Mouse (Mus musculus) hindbrain, embryonic 15.5 days (tissue): Measurements from ENCODE around the gene Cog2. TPM values are rescaled to one million over a fixed set of nuclear protein-coding genes. Genes with fewer than 3 reads are reported as not detected.
A peak's percentile ranks its signal among the peaks of the same experiment; 100 is the strongest.

ENCODE experiments used
- ATAC-seq: fragments of 200-750 bp; cut with Nextera tagmentation; 2 replicates; pipeline ENCODE4 v1.8.0; 2017; ENCODE audit warnings: low read depth, moderate number of reproducible peaks, moderate TSS enrichment; ENCODE audit not compliant: low FRiP score
- H3K27ac ChIP-seq: fragments of 300-500 bp; sonication (generic); replicated peaks from 2 replicates; pipeline ENCODE4 v1.5.1; 2015; ENCODE audit warnings: mild to moderate bottlenecking, inconsistent platforms
- H3K27me3 ChIP-seq: fragments of 300-500 bp; sonication (generic); 2 replicates; pipeline ENCODE4 v1.6.1; 2015; ENCODE audit warnings: control low read depth, inconsistent platforms
- H3K36me3 ChIP-seq: fragments of 300-500 bp; sonication (generic); 2 replicates; pipeline ENCODE4 v1.6.1; 2015; ENCODE audit warnings: control low read depth, inconsistent platforms
- H3K4me1 ChIP-seq: fragments of 300-500 bp; sonication (generic); replicated peaks from 2 replicates; pipeline ENCODE4 v1.6.1; 2015; ENCODE audit warnings: control low read depth, inconsistent platforms
- H3K4me2 ChIP-seq: fragments of 300-500 bp; sonication (generic); 2 replicates; pipeline ENCODE4 v1.6.1; 2015; ENCODE audit warnings: moderate library complexity, mild to moderate bottlenecking, inconsistent platforms
- H3K4me3 ChIP-seq: fragments of 300-500 bp; sonication (generic); 2 replicates; pipeline ENCODE4 v1.5.1; 2015; ENCODE audit warnings: mild to moderate bottlenecking, inconsistent platforms
- H3K9ac ChIP-seq: fragments of 300-500 bp; sonication (generic); 2 replicates; pipeline ENCODE4 v1.6.1; 2015; ENCODE audit warnings: inconsistent platforms
- H3K9me3 ChIP-seq: fragments of 300-500 bp; sonication (generic); 2 replicates; pipeline ENCODE4 v1.6.1; 2016; ENCODE audit warnings: control low read depth, inconsistent platforms
- WGBS: fragments of 180-500 bp; shearing (Covaris S2); methylation state at CpG from one replicate; pipeline ENCODE4 v1.1.7; 2015; 5-methylcytosine and 5-hydroxymethylcytosine counted together
- polyA plus RNA-seq: library from polyadenylated mRNA; unstranded; fragments of >200 nt; fragmentation: Nextera tagmentation; extraction: Ambion mirVana; gene quantifications from 2 replicates; pipeline ENCODE4 v1.2.1, GENCODE M21; 2015

Gene Cog2
- polyA plus RNA-seq, 1 experiment from 2014 or later, result 31.5 TPM

DNA sequence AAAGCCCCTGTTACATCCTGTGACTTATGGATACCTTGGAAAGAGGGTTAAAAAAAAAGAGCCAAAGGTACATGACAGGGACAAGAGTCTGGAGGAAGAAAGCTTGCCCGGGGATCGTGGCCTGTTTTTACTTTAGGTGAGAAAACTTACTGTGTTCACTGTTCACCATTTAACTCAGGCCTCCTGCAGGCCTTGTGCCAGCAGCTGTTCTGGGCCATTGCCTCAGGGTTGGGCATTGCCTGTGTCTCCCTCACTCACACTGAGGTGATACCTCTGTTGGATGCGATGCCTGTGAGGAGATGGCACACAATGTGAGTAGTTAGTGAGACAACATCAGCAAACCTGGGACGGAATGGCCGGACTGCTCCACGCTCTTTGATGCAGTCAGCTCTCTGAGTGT, 1.4 kb downstream of the Cog2 start:
- Histone ChIP-seq H3K9ac (no peak overlapping the region), H3K27me3 (peaks cover 4% of the 10 kb centered on the region; the same call in 1 of the 2 replicates), H3K4me3 (peak overlapping the region; percentile 77), H3K4me1 (peaks cover 17% of the 10 kb centered on the region), H3K9me3 (no peaks in the 10 kb centered on the region), H3K36me3 (peaks cover 11% of the 10 kb centered on the region), H3K4me2 (peak overlapping the region; percentile 78), H3K27ac (no peak overlapping the region)
- WGBS, result 95% methylated on average over 6 of the region's 6 CpGs
- no peak for ATAC-seq

DNA sequence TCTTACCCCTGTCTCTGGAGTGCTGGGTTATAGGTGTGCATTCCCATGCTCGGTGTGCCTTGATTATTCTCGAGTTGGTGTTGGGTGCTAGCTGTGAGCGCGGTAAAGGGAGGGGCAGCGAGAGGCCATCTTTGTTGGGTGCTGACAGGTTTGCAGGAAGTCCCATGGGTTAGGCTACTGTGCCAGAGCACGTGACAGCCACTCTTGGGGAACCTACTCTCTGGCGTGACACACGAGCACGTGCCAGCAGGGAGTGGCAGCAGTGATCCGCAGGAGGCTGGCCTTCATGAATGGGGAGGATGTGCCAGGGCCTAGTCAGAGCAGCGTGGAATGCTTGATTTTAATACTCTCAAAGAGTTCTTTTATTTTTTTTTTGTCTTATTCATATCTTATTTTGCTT, 5.7 kb downstream of the Cog2 start:
- no peak for ATAC-seq
- WGBS, result 91% methylated on average over 11 of the region's 11 CpGs
- Histone ChIP-seq H3K9ac (no peak overlapping the region), H3K4me3 (no peak overlapping the region), H3K27me3 (no peaks in the 10 kb centered on the region), H3K36me3 (peaks cover 37% of the 10 kb centered on the region), H3K9me3 (no peaks in the 10 kb centered on the region), H3K4me2 (no peak overlapping the region), H3K4me1 (peaks cover 15% of the 10 kb centered on the region), H3K27ac (no peak overlapping the region)

DNA sequence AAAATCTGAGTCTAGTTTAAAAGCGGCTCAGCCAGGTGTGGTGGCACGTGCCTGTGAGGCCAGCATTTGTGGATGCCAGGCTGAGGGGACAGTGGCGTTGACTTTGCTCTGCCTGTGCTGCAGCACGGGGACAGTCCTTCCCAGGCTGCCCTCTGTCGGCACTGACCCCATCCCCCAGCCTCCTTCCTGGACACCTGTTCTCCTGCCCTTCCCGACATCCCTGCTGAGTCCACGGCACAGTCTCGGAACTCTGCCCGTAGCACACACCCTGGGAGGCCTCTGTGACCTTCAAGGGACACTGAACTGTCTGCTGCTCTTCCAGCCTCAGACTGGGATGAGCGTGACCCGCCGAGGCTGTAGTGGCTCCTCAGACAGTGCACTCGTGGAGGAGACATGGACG, 9.5 kb downstream of the Cog2 start:
- Histone ChIP-seq H3K4me3 (no peak overlapping the region), H3K36me3 (peaks cover 70% of the 10 kb centered on the region)

DNA sequence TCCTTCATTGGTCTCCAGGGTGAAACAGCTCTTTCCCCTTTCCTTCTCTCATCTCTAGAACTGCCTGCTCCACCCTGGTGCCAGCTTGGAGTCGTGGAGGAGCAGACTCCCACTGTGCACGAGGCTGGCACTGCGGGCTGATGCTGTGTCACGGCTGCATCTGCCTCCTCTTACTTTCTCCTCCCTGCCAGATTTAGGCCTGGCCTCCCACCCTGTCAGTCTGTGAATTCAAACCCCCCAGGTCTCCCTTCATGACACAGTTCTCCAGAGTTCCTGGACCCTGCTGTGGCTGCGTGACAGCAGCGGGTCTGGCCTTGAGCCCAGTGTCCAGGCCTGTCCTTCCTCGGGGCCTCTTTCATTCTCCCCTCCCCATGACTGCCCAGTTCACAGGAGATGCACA, 10.0 kb downstream of the Cog2 start:
- Histone ChIP-seq H3K4me3 (no peak overlapping the region), H3K36me3 (peaks cover 71% of the 10 kb centered on the region), H3K27me3 (no peaks in the 10 kb centered on the region), H3K27ac (no peak overlapping the region), H3K4me2 (no peak overlapping the region), H3K4me1 (no peaks in the 10 kb centered on the region), H3K9me3 (no peaks in the 10 kb centered on the region), H3K9ac (no peak overlapping the region)
- 0 out of 2 replicates have a peak, but pooled peaks have one; percentile 15 for ATAC-seq
- 81% methylated on average over 7 of the region's 7 CpGs for WGBS

More for the DNA sequence above, 9.5 kb downstream of the Cog2 start:
- WGBS, result 83% methylated on average over 14 of the region's 14 CpGs
- no peaks in the 10 kb centered on the region for H3K27me3 ChIP-seq
- H3K9me3 ChIP-seq, result no peaks in the 10 kb centered on the region
- ATAC-seq, result no peak
- no peak overlapping the region for H3K9ac ChIP-seq
- no peak overlapping the region for H3K27ac ChIP-seq
- H3K4me1 ChIP-seq, result no peaks in the 10 kb centered on the region
- no peak overlapping the region for H3K4me2 ChIP-seq

DNA sequence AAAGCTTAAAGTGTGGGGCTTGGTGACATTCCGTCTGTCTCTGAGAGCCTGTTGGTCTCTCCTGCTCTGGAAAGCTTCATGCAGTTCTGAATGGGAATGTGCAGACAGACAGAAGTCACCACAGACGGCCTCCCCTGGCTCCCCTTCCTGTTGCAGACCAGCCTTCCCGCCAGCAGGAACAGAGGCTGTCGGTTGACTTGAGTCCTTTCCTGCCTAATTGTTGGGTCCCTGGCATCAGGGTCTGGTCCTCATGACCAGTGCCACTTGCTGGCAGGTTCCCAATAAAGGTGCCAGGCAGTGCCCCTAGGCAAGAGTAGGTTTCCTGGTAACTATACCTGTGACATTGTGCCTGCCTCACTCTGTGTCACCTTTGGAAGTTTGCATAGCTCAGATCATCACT, 10.4 kb downstream of the Cog2 start:
- Histone ChIP-seq H3K4me2 (no peak overlapping the region), H3K27me3 (no peaks in the 10 kb centered on the region), H3K4me3 (no peak overlapping the region), H3K27ac (no peak overlapping the region), H3K9me3 (no peaks in the 10 kb centered on the region), H3K4me1 (no peaks in the 10 kb centered on the region), H3K9ac (no peak overlapping the region), H3K36me3 (peaks cover 71% of the 10 kb centered on the region)
- no peak for ATAC-seq
- WGBS, result 78% methylated on average over 4 of the region's 4 CpGs

DNA sequence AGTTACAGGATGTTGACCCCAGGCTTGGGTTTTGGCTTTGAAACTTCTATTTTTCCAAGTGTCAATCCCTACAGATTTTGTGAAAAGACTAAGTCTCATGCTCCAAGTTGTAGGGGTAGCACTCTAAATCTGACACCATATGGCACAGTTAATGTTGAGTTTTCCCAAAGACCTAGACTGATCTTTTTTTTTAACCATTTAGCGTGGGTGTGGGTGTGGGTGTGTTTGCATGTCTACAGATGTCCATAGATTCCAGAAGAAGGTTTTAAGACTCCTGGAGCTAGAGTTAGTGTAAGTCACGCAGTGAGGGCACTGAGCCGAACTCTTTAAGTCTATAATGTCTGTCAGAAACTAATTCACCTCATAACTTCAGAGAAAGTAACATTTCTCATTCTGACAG, 12.1 kb downstream of the Cog2 start:
- no peak overlapping the region for H3K4me2 ChIP-seq
- no peak overlapping the region for H3K4me3 ChIP-seq
- H3K27me3 ChIP-seq, result no peaks in the 10 kb centered on the region
- 95% methylated on average over 3 of the region's 3 CpGs for WGBS
- H3K4me1 ChIP-seq, result no peaks in the 10 kb centered on the region
- ATAC-seq, result no peak
- H3K9me3 ChIP-seq, result no peaks in the 10 kb centered on the region
- no peak overlapping the region for H3K27ac ChIP-seq
- H3K9ac ChIP-seq, result no peak overlapping the region
- H3K36me3 ChIP-seq, result peaks cover 71% of the 10 kb centered on the region

DNA sequence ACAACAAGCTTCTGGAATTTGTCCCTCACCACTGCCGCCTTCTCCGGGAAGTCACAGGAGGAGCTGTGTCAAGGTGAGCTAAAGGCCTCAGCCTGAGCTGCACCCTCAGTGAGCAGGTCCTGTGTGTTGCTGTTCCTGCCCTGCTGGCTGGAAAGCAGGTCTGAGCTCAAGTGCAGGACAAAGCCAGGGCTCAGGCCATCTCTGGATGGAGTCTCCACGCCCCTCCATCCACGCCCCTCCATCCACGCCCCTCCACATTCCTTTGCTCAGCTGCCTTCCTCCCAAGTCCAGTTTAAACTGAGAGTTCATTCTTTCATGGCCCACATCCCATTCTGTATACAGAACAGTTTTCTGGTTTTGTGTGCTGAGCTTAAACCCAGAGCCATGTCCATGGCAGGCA, 14.9 kb downstream of the Cog2 start:
- ATAC-seq, result no peak
- no peaks in the 10 kb centered on the region for H3K4me1 ChIP-seq
- no peaks in the 10 kb centered on the region for H3K9me3 ChIP-seq
- no peak overlapping the region for H3K4me3 ChIP-seq
- H3K36me3 ChIP-seq, result peaks cover 84% of the 10 kb centered on the region
- no peak overlapping the region for H3K27ac ChIP-seq
- no peak overlapping the region for H3K4me2 ChIP-seq
- 92% methylated on average over 5 of the region's 5 CpGs for WGBS
- H3K27me3 ChIP-seq, result no peaks in the 10 kb centered on the region
- H3K9ac ChIP-seq, result no peak overlapping the region

DNA sequence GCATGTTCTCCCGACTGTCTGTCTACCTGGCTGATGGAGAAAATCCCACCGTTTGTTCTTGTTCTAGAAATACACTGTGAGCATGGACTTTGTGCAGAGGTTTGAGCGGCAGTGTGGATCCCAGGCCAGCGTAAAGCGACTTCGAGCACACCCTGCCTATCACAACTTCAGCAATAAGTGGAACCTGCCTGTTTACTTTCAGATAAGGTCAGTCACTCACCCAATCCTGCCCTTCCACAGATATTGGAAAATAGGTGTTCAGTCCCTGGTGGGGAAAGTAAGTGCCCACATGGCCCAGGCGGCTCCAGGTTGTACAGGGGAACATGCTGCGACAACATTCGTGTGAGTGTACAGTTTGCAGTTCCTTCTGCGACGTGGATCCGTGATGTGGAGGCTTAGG, 20.3 kb downstream of the Cog2 start:
- no peak for ATAC-seq
- no peak overlapping the region for H3K4me2 ChIP-seq
- no peaks in the 10 kb centered on the region for H3K4me1 ChIP-seq
- no peak overlapping the region for H3K9ac ChIP-seq
- H3K27me3 ChIP-seq, result no peaks in the 10 kb centered on the region
- no peak overlapping the region for H3K4me3 ChIP-seq
- H3K36me3 ChIP-seq, result peaks cover 90% of the 10 kb centered on the region
- no peak overlapping the region for H3K27ac ChIP-seq
- WGBS, result 97% methylated on average over 12 of the region's 12 CpGs
- H3K9me3 ChIP-seq, result no peaks in the 10 kb centered on the region

DNA sequence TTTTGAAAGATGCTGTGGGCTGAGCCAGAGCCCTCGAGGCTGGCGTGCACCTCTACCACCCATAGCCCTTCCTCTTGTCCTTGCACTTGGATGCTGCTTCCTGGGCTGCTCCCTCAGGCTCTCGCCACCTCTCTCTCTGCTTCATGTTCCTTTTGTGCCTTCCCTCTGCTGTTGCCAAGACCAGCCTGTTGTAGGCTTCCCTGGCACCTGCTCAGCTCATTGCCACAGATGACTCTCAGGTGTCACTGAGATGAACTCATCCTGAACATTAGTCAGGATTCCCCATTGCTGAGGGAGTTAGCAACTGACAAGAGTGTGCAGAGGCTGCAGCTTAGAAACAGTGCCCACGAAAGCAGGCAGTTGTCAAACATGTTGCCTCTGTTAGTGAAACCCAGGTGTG, 21.4 kb downstream of the Cog2 start:
- 95% methylated on average over 4 of the region's 4 CpGs for WGBS

DNA sequence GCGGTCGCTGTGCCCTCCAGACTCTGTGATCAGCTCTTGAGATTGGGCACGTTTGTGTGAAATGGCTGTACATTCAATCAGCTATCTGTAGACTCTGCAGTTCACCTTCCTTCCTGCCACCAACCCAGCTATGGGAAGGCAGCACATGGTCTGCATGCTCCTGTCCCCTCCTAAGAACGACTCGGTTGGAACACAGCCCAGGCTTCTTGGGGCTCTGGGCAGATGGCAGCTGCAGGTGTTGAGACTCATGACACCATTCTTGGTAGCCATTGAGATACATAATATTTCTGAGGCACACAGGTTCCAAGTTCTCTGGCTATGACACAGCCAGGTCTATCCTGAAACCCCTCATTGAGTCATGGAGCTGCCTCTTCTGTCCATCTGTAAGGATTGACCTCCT, 22.7 kb downstream of the Cog2 start:
- Histone ChIP-seq H3K27ac (no peak overlapping the region), H3K4me3 (no peak overlapping the region), H3K9me3 (no peaks in the 10 kb centered on the region), H3K4me1 (no peaks in the 10 kb centered on the region), H3K4me2 (no peak overlapping the region), H3K9ac (no peak overlapping the region), H3K27me3 (no peaks in the 10 kb centered on the region), H3K36me3 (peaks cover 90% of the 10 kb centered on the region)
- WGBS, result 90% methylated on average over 5 of the region's 5 CpGs
- no peak for ATAC-seq

More for the DNA sequence above, 21.4 kb downstream of the Cog2 start:
- no peaks in the 10 kb centered on the region for H3K9me3 ChIP-seq
- no peak overlapping the region for H3K27ac ChIP-seq
- H3K4me1 ChIP-seq, result no peaks in the 10 kb centered on the region
- ATAC-seq, result no peak
- H3K4me2 ChIP-seq, result no peak overlapping the region
- H3K9ac ChIP-seq, result no peak overlapping the region
- H3K36me3 ChIP-seq, result peaks cover 90% of the 10 kb centered on the region
- no peak overlapping the region for H3K4me3 ChIP-seq
- H3K27me3 ChIP-seq, result no peaks in the 10 kb centered on the region

DNA sequence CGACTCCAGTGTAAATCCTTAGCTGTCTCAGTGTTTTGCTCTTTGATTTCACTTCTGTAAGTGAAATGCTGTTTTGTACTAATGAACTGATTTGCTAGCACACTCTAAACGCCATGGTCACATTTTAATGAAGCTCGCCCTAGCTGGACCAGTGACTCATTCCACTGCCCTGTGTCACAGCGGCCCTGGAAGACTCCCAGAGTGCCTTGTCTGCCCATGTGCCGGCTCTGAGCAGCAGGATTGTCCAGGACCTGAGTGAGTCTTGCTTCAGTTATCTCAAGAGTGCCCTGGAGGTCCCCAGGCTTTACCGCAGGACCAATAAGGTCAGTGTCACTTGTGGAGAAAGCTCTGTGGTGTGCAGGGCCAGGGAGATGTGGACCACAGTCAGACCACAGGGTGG, 25.8 kb downstream of the Cog2 start:
- H3K4me2 ChIP-seq, result no peak overlapping the region
- H3K36me3 ChIP-seq, result peaks cover 91% of the 10 kb centered on the region
- no peak for ATAC-seq
- WGBS, result 93% methylated on average over 6 of the region's 6 CpGs
- H3K4me3 ChIP-seq, result no peak overlapping the region
- H3K27me3 ChIP-seq, result no peaks in the 10 kb centered on the region
- H3K4me1 ChIP-seq, result no peaks in the 10 kb centered on the region
- 0 out of 2 replicates have a peak overlapping the region, but pooled peaks have one; percentile 26 for H3K27ac ChIP-seq
- H3K9ac ChIP-seq, result no peak overlapping the region
- H3K9me3 ChIP-seq, result no peaks in the 10 kb centered on the region

DNA sequence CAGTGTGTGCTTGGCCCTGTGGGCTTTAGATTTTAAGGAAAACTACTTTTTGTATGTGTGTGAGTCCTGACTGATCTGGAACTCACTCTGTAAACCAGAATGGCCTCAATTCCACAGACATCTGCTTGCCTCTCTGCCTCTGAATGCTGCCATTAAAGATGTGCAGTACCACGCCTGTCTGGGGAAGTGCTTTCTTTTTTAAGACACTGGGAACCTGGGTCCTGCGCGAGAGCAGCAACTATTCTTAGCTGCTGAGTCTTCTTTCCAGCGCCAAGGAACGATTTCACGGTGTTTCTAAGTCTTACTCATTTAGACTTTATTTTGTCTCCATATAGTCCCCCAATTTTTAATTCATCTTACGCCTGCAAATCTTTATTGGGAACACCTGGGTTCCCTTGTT, 26.2 kb downstream of the Cog2 start:
- peaks cover 91% of the 10 kb centered on the region for H3K36me3 ChIP-seq

DNA sequence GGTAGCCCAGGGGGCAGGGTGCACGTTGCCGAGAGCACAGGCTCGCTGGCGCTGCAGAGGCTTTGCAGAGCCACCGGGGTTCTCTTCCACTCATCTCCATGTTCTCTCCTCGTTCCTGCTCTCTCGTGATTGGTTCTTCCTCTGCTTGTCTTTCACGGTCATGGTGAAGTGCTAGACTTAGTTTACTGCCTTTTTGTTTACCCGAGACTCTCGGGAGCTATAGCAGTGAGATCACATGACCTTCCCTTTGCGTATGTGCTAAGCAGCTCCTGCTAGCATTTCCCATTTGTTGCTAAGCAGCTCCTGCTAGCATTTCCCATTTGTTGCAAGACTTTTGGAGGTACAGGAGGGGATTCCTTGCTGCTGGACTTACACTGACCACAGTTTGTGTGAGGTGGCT, 26.7 kb downstream of the Cog2 start:
- H3K4me3 ChIP-seq, result no peak overlapping the region
- H3K27ac ChIP-seq, result 0 out of 2 replicates have a peak overlapping the region, but pooled peaks have one; percentile 26
- H3K4me2 ChIP-seq, result no peak overlapping the region
- no peak overlapping the region for H3K9ac ChIP-seq
- peak; percentile 50; the same call in 1 of the 2 replicates for ATAC-seq
- WGBS, result 58% methylated on average over 11 of the region's 11 CpGs
- H3K9me3 ChIP-seq, result no peaks in the 10 kb centered on the region
- no peaks in the 10 kb centered on the region for H3K4me1 ChIP-seq
- H3K27me3 ChIP-seq, result no peaks in the 10 kb centered on the region
- H3K36me3 ChIP-seq, result peaks cover 91% of the 10 kb centered on the region

More for the DNA sequence above, 26.2 kb downstream of the Cog2 start:
- H3K9me3 ChIP-seq, result no peaks in the 10 kb centered on the region
- no peak overlapping the region for H3K9ac ChIP-seq
- no peak for ATAC-seq
- H3K4me3 ChIP-seq, result no peak overlapping the region
- H3K4me2 ChIP-seq, result no peak overlapping the region
- no peaks in the 10 kb centered on the region for H3K4me1 ChIP-seq
- no peaks in the 10 kb centered on the region for H3K27me3 ChIP-seq
- 0 out of 2 replicates have a peak overlapping the region, but pooled peaks have one; percentile 26 for H3K27ac ChIP-seq
- 79% methylated on average over 7 of the region's 7 CpGs for WGBS
